Comparison of ENCODE assay signal across 8 mouse cellular contexts in the genomic region with DNA sequence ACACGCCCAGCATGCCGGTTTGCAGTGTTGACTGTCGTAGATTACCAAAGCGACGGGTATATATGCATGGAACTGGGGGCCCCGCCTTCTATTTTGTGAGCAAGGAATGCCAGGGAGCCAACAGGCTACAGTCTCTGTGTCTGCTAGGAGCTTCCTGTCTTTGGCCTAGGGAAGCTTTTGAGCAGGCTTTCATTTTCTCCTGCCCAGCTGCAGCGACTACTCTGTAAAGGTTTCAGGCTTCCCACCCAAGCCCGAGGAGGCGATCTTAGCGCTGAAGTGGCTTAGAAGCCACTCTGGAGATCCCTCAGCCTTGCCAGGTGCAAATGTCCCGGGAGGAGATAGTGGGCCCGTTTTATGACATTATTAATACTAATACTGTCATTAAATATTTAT. TPM values are rescaled to one million over a fixed set of nuclear protein-coding genes. Genes with fewer than 3 reads are reported as not detected.
DNase-seq lines count a peak whose midpoint lies in the region; ATAC-seq lines count a peak whose summit lies in the region.

No protein-coding gene starts in this region.

- H3K9ac ChIP-seq in forebrain, embryonic 13.5 days = peak overlapping the region; percentile 93
- H3K9ac ChIP-seq in hindbrain, embryonic 13.5 days = peak overlapping the region; percentile 95
- H3K9ac ChIP-seq in limb, embryonic 12.5 days (replicated peaks) = peak overlapping the region; percentile 89
- peak overlapping the region; percentile 96 for H3K9ac ChIP-seq in midbrain, embryonic 12.5 days (replicated peaks)

- peak; percentile 97 for DNase-seq in heart, adult 11 months
- DNase-seq in heart, postnatal 25 days (ENCODE audit: low spot score) = no peak
- peak; percentile 52 to 70 for DNase-seq in adrenal gland, postnatal 36 days
- peak; percentile 78 for DNase-seq in thymus, postnatal 0 days (ENCODE audit: low spot score)

- intact Hi-C loops in heart, postnatal 25 days (cut with DNase I) = loop anchor here (2.0 kb wide), 1 partner anchor 14 kb away; no protein-coding TSS in a partner anchor

- ATAC-seq in forebrain, embryonic 13.5 days = peak; percentile 41
- ATAC-seq in hindbrain, embryonic 13.5 days (ENCODE audit: low FRiP score) = no peak
- ATAC-seq in limb, embryonic 12.5 days (ENCODE audit: insufficient number of reproducible peaks, insufficient read depth, low FRiP score, low TSS enrichment, low read depth) = no peak
- ATAC-seq in midbrain, embryonic 12.5 days (ENCODE audit: low FRiP score, low read depth) = peak; percentile 16; the same call in 1 of the 2 replicates

- H3K9me3 ChIP-seq in forebrain, embryonic 13.5 days (replicated peaks) = no peaks in the 10 kb centered on the region
- H3K9me3 ChIP-seq in hindbrain, embryonic 13.5 days = no peaks in the 10 kb centered on the region
- no peaks in the 10 kb centered on the region for H3K9me3 ChIP-seq in limb, embryonic 12.5 days
- no peaks in the 10 kb centered on the region for H3K9me3 ChIP-seq in midbrain, embryonic 12.5 days

- H3K4me1 ChIP-seq in forebrain, embryonic 13.5 days = peaks cover 24% of the 10 kb centered on the region
- H3K4me1 ChIP-seq in hindbrain, embryonic 13.5 days (replicated peaks) = peaks cover 19% of the 10 kb centered on the region
- H3K4me1 ChIP-seq in limb, embryonic 12.5 days (replicated peaks) = peaks cover 17% of the 10 kb centered on the region
- peaks cover 14% of the 10 kb centered on the region for H3K4me1 ChIP-seq in midbrain, embryonic 12.5 days

- H3K36me3 ChIP-seq in forebrain, embryonic 13.5 days (ENCODE audit: poor library complexity, severe bottlenecking) = no peaks in the 10 kb centered on the region
- peaks cover 4% of the 10 kb centered on the region for H3K36me3 ChIP-seq in hindbrain, embryonic 13.5 days
- no peaks in the 10 kb centered on the region for H3K36me3 ChIP-seq in limb, embryonic 12.5 days
- H3K36me3 ChIP-seq in midbrain, embryonic 12.5 days = peaks cover 2% of the 10 kb centered on the region; the same call in 1 of the 2 replicates

- H3K4me3 ChIP-seq in forebrain, embryonic 13.5 days = peak overlapping the region; percentile 77
- H3K4me3 ChIP-seq in hindbrain, embryonic 13.5 days = peak overlapping the region; percentile 80
- peak overlapping the region; percentile 82 for H3K4me3 ChIP-seq in limb, embryonic 12.5 days (replicated peaks)
- peak overlapping the region; percentile 86 for H3K4me3 ChIP-seq in midbrain, embryonic 12.5 days

- H3K27me3 ChIP-seq in forebrain, embryonic 13.5 days = peaks cover 19% of the 10 kb centered on the region
- peaks cover 18% of the 10 kb centered on the region; the same call in 1 of the 2 replicates for H3K27me3 ChIP-seq in hindbrain, embryonic 13.5 days
- peaks cover 58% of the 10 kb centered on the region for H3K27me3 ChIP-seq in limb, embryonic 12.5 days
- H3K27me3 ChIP-seq in midbrain, embryonic 12.5 days = peaks cover 29% of the 10 kb centered on the region

- H3K4me2 ChIP-seq in forebrain, embryonic 13.5 days = peak overlapping the region; percentile 85
- H3K4me2 ChIP-seq in hindbrain, embryonic 13.5 days = peak overlapping the region; percentile 80
- peak overlapping the region; percentile 99 for H3K4me2 ChIP-seq in limb, embryonic 12.5 days
- H3K4me2 ChIP-seq in midbrain, embryonic 12.5 days (replicated peaks) = peak overlapping the region; percentile 76

- 1% methylated on average over 12 of the region's 12 CpGs for WGBS in forebrain, embryonic 13.5 days
- 0% methylated on average over 12 of the region's 12 CpGs for WGBS in hindbrain, embryonic 13.5 days
- 1% methylated on average over 12 of the region's 12 CpGs for WGBS in limb, embryonic 12.5 days
- 1% methylated on average over 12 of the region's 12 CpGs for WGBS in midbrain, embryonic 12.5 days

- peak overlapping the region; percentile 80 for H3K27ac ChIP-seq in forebrain, embryonic 13.5 days
- H3K27ac ChIP-seq in hindbrain, embryonic 13.5 days = peak overlapping the region; percentile 91
- H3K27ac ChIP-seq in limb, embryonic 12.5 days = no peak overlapping the region
- peak overlapping the region; percentile 90 for H3K27ac ChIP-seq in midbrain, embryonic 12.5 days (replicated peaks)

RNA-seq across cellular contexts. Expression of gene Pou6f1, which starts 0.9 kb away (rescaled TPM):
- total RNA-seq in heart, postnatal 25 days (2021) = 10 to 100 TPM; 10.5 to 10.9 TPM
- 10 to 100 TPM; 12.4 to 15.8 TPM for total RNA-seq in adrenal gland, postnatal 36 days (2021)
- polyA plus RNA-seq in forebrain, embryonic 13.5 days (2015; fragmentation: Nextera tagmentation; extraction: Ambion mirVana) = 36.4 and 37.5 TPM in 2 replicates
- 38.0 and 41.2 TPM in 2 replicates for polyA plus RNA-seq in hindbrain, embryonic 13.5 days (2015; fragmentation: Nextera tagmentation; extraction: Ambion mirVana)
- polyA plus RNA-seq in limb, embryonic 12.5 days (2016; fragmentation: Nextera tagmentation; extraction: Ambion mirVana) = 6.6 and 8.9 TPM in 2 replicates
- 32.4 and 34.4 TPM in 2 replicates for polyA plus RNA-seq in midbrain, embryonic 12.5 days (2016; fragmentation: Nextera tagmentation; extraction: Ambion mirVana)
- 18.7 and 21.6 TPM in 2 replicates for polyA plus RNA-seq in thymus, postnatal 0 days (2015; fragmentation: Nextera tagmentation; extraction: Ambion mirVana)

RNA-seq across cellular contexts. Expression of gene Dazap2, which starts 16.3 kb away (rescaled TPM):
- 100 to 1,000 TPM; 145 to 156 TPM for total RNA-seq in heart, postnatal 25 days (2021)
- total RNA-seq in adrenal gland, postnatal 36 days (2021) = 100 to 1,000 TPM; 188 to 248 TPM
- polyA plus RNA-seq in forebrain, embryonic 13.5 days (2015; fragmentation: Nextera tagmentation; extraction: Ambion mirVana) = 190 and 192 TPM in 2 replicates
- 150 and 152 TPM in 2 replicates for polyA plus RNA-seq in hindbrain, embryonic 13.5 days (2015; fragmentation: Nextera tagmentation; extraction: Ambion mirVana)
- 124 and 140 TPM in 2 replicates for polyA plus RNA-seq in limb, embryonic 12.5 days (2016; fragmentation: Nextera tagmentation; extraction: Ambion mirVana)
- 187 and 192 TPM in 2 replicates for polyA plus RNA-seq in midbrain, embryonic 12.5 days (2016; fragmentation: Nextera tagmentation; extraction: Ambion mirVana)
- 266 and 303 TPM in 2 replicates for polyA plus RNA-seq in thymus, postnatal 0 days (2015; fragmentation: Nextera tagmentation; extraction: Ambion mirVana)

RNA-seq across cellular contexts. Expression of gene Smagp, which starts 37.9 kb away (rescaled TPM):
- 10 to 100 TPM; 13.7 to 15.5 TPM for total RNA-seq in heart, postnatal 25 days (2021)
- 10 to 100 TPM; 37.5 to 49.6 TPM for total RNA-seq in adrenal gland, postnatal 36 days (2021)
- polyA plus RNA-seq in forebrain, embryonic 13.5 days (2015; fragmentation: Nextera tagmentation; extraction: Ambion mirVana) = 1.7 and 2.1 TPM in 2 replicates
- 4.0 and 4.1 TPM in 2 replicates for polyA plus RNA-seq in hindbrain, embryonic 13.5 days (2015; fragmentation: Nextera tagmentation; extraction: Ambion mirVana)
- 4.4 and 6.3 TPM in 2 replicates for polyA plus RNA-seq in limb, embryonic 12.5 days (2016; fragmentation: Nextera tagmentation; extraction: Ambion mirVana)
- 4.1 and 5.5 TPM in 2 replicates for polyA plus RNA-seq in midbrain, embryonic 12.5 days (2016; fragmentation: Nextera tagmentation; extraction: Ambion mirVana)
- polyA plus RNA-seq in thymus, postnatal 0 days (2015; fragmentation: Nextera tagmentation; extraction: Ambion mirVana) = 4.8 TPM in 2 replicates

RNA-seq across cellular contexts. Expression of gene Tfcp2, which starts 47.1 kb away (rescaled TPM):
- 10 to 100 TPM; 12.6 to 13.3 TPM for total RNA-seq in heart, postnatal 25 days (2021)
- total RNA-seq in adrenal gland, postnatal 36 days (2021) = 10 to 100 TPM; 17.6 to 20.0 TPM
- polyA plus RNA-seq in forebrain, embryonic 13.5 days (2015; fragmentation: Nextera tagmentation; extraction: Ambion mirVana) = 35.2 and 38.3 TPM in 2 replicates
- 40.3 and 41.6 TPM in 2 replicates for polyA plus RNA-seq in hindbrain, embryonic 13.5 days (2015; fragmentation: Nextera tagmentation; extraction: Ambion mirVana)
- polyA plus RNA-seq in limb, embryonic 12.5 days (2016; fragmentation: Nextera tagmentation; extraction: Ambion mirVana) = 42.5 and 44.4 TPM in 2 replicates
- 50.3 and 51.1 TPM in 2 replicates for polyA plus RNA-seq in midbrain, embryonic 12.5 days (2016; fragmentation: Nextera tagmentation; extraction: Ambion mirVana)
- polyA plus RNA-seq in thymus, postnatal 0 days (2015; fragmentation: Nextera tagmentation; extraction: Ambion mirVana) = 7.0 and 8.4 TPM in 2 replicates

Comparison
In these comparisons a context has a peak if more than half of its experiments do, and no peak if none do; other contexts are left out.
1. ATAC-seq: peak in forebrain, embryonic 13.5 days (single experiment) and midbrain, embryonic 12.5 days (single experiment); none in hindbrain, embryonic 13.5 days (single experiment) and limb, embryonic 12.5 days (single experiment).
2. Peak in every context shown above with its lines, with median percentiles within 50 percentile points of each other: H3K4me2 ChIP-seq, H3K4me3 ChIP-seq and H3K9ac ChIP-seq.